Mouse (Mus musculus): ENCODE results near the gene Pfkfb3.

- TF ChIP-seq CTCF (IDR thresholded peaks at IDR 0.05; ENCODE audit: low read depth) (no peak), EP300 (IDR thresholded peaks at IDR 0.05; ENCODE audit: low read depth) (no peak)
Measured at GRCm38 (mm10) chr2:11521758-11522157, 32.1 kb downstream of the Pfkfb3 start.
